Mouse (Mus musculus) neural tube, embryonic 12.5 days (tissue): Measurements from ENCODE around the gene Gm26602. TPM values are rescaled to one million over a fixed set of nuclear protein-coding genes. Genes with fewer than 3 reads are reported as not detected.

Source experiments
- ATAC-seq: fragments of 200-750 bp; cut with Nextera tagmentation; 2 replicates; pipeline ENCODE4 v1.8.0; 2017; ENCODE audit warnings: low read depth, mild to moderate bottlenecking, moderate TSS enrichment, moderate library complexity; ENCODE audit not compliant: low FRiP score
- H3K27ac ChIP-seq: fragments of 300-500 bp; sonication (generic); 2 replicates; pipeline ENCODE4 v1.5.1; 2016
- H3K27me3 ChIP-seq: fragments of 300-500 bp; sonication (generic); replicated peaks from 2 replicates; pipeline ENCODE4 v1.6.1; 2016; ENCODE audit warnings: mild to moderate bottlenecking
- H3K36me3 ChIP-seq: fragments of 300-500 bp; sonication (generic); 2 replicates; pipeline ENCODE4 v1.6.1; 2016; ENCODE audit warnings: mild to moderate bottlenecking
- H3K4me1 ChIP-seq: fragments of 300-500 bp; sonication (generic); 2 replicates; pipeline ENCODE4 v1.6.1; 2016
- H3K4me2 ChIP-seq: fragments of 300-500 bp; sonication (generic); replicated peaks from 2 replicates; pipeline ENCODE4 v1.6.1; 2016; ENCODE audit warnings: mild to moderate bottlenecking
- H3K4me3 ChIP-seq: fragments of 300-500 bp; sonication (generic); 2 replicates; pipeline ENCODE4 v1.5.1; 2016
- H3K9ac ChIP-seq: fragments of 300-500 bp; sonication (generic); 2 replicates; pipeline ENCODE4 v1.6.1; 2016; ENCODE audit warnings: mild to moderate bottlenecking
- H3K9me3 ChIP-seq: fragments of 300-500 bp; sonication (generic); 2 replicates; pipeline ENCODE4 v1.6.1; 2016; ENCODE audit warnings: mild to moderate bottlenecking
- WGBS: fragments of 180-500 bp; shearing (Covaris S2); methylation state at CpG from one replicate; pipeline ENCODE4 v1.1.7; 2016; 5-methylcytosine and 5-hydroxymethylcytosine counted together
- polyA plus RNA-seq: library from polyadenylated mRNA; unstranded; fragments of >200 nt; fragmentation: Nextera tagmentation; extraction: Ambion mirVana; gene quantifications from 2 replicates; pipeline ENCODE4 v1.2.1, GENCODE M21; 2016

Gene Gm26602
- polyA plus RNA-seq, 1 experiment from 2014 or later: 28.4 TPM

DNA sequence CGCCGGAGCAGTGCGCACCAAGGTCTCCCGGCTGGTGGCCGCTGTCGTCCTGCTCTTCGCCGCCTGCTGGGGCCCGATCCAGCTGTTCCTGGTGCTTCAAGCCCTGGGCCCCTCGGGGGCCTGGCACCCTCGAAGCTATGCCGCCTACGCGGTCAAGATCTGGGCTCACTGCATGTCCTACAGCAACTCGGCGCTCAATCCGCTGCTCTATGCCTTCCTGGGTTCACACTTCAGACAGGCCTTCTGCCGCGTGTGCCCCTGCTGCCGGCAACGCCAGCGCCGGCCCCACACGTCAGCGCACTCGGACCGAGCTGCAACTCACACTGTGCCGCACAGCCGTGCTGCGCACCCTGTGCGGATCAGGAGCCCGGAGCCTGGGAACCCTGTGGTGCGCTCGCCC lies 10.9 kb downstream of the Gm26602 start:
- H3K4me3 ChIP-seq: peak overlapping the region; percentile 22
- peak overlapping the region; percentile 35; the same call in 1 of the 2 replicates for H3K9ac ChIP-seq
- H3K27me3 ChIP-seq: peaks cover 64% of the 10 kb centered on the region
- peaks cover 3% of the 10 kb centered on the region; the same call in 1 of the 2 replicates for H3K9me3 ChIP-seq
- H3K4me2 ChIP-seq: peak overlapping the region; percentile 48
- H3K27ac ChIP-seq: no peak overlapping the region
- no peak for ATAC-seq
- peaks cover 45% of the 10 kb centered on the region for H3K4me1 ChIP-seq
- under 1% methylated on average over 34 of the region's 34 CpGs for WGBS
- H3K36me3 ChIP-seq: no peaks in the 10 kb centered on the region

- no peaks in the 10 kb centered on the region for H3K36me3 ChIP-seq
- H3K4me3 ChIP-seq: no peak overlapping the region; the same call in 1 of the 2 replicates
- whole genome bisulfite sequencing: 10% methylated on average over 29 of the region's 29 CpGs
- H3K27me3 ChIP-seq: peaks cover 35% of the 10 kb centered on the region
- peak overlapping the region; percentile 93 for H3K4me2 ChIP-seq
- H3K4me1 ChIP-seq: peaks cover 43% of the 10 kb centered on the region
- no peak overlapping the region for H3K27ac ChIP-seq
- no peak for ATAC-seq
- H3K9ac ChIP-seq: no peak overlapping the region
- no peaks in the 10 kb centered on the region for H3K9me3 ChIP-seq
These were observed 14.5 kb downstream of the Gm26602 start for GRCm38 (mm10) chr10:79924998-79925784.

DNA sequence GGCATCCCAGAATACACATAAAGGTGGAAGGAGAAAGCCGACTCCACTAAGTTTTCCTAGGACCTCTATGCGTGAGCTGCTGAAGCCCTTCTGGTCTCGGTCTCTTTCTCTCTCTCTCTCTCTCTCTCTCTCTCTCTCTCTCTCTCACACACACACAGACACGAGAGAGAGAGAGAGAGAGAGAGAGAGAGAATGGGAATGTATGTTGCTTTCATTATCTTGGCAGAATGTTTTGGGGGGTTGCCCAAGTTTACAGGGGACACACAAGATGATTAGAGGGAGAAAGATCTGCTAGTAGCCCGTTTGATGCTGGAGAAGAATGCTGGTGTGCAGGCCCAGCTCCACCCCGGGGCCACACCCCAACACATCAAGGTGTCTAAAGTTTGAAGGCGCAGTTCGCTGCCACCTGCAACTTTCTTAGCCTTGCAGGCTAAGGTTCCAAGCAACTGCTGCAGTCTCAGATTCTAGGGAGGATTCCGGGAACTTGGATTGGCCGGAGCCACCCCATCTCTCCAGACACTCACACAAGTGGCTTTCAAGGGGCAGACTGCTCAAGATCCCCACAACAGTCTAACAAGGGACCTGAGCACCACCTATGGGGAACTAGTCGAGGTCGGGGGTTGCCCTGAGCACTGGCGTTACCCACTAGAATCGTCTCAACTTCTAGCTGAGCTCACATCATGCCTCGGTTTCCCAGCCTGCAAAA lies 15.3 kb downstream of the Gm26602 start:
- Histone ChIP-seq H3K9ac (peak overlapping the region; percentile 94; the same call in 1 of the 2 replicates), H3K9me3 (no peaks in the 10 kb centered on the region), H3K36me3 (peaks cover 5% of the 10 kb centered on the region; the same call in 1 of the 2 replicates), H3K4me3 (peak overlapping the region; percentile 97), H3K4me1 (peaks cover 45% of the 10 kb centered on the region), H3K27me3 (peaks cover 27% of the 10 kb centered on the region), H3K4me2 (peak overlapping the region; percentile 93), H3K27ac (no peak overlapping the region)
- WGBS: 12% methylated on average over 14 of the region's 15 CpGs
- no peak for ATAC-seq

- Histone ChIP-seq H3K27me3 (peaks cover 20% of the 10 kb centered on the region), H3K4me2 (peak within 1 kb of the TSS; percentile 93), H3K4me1 (peaks cover 39% of the 10 kb centered on the region), H3K9ac (peak within 1 kb of the TSS; percentile 94), H3K4me3 (peak within 1 kb of the TSS; percentile 97), H3K36me3 (peaks cover 13% of the 10 kb centered on the region), H3K9me3 (no peaks in the 10 kb centered on the region), H3K27ac (peak within 1 kb of the TSS; percentile 85)
- ATAC-seq: peak; percentile 73
- WGBS: under 1% methylated on average over 63 of the region's 63 CpGs
These were observed 16.1 kb downstream of the Gm26602 start, which contains the start of gene Arid3a for GRCm38 (mm10) chr10:79926491-79927323. Gene Arid3a (plus strand): TSS chr10:79927043.

DNA sequence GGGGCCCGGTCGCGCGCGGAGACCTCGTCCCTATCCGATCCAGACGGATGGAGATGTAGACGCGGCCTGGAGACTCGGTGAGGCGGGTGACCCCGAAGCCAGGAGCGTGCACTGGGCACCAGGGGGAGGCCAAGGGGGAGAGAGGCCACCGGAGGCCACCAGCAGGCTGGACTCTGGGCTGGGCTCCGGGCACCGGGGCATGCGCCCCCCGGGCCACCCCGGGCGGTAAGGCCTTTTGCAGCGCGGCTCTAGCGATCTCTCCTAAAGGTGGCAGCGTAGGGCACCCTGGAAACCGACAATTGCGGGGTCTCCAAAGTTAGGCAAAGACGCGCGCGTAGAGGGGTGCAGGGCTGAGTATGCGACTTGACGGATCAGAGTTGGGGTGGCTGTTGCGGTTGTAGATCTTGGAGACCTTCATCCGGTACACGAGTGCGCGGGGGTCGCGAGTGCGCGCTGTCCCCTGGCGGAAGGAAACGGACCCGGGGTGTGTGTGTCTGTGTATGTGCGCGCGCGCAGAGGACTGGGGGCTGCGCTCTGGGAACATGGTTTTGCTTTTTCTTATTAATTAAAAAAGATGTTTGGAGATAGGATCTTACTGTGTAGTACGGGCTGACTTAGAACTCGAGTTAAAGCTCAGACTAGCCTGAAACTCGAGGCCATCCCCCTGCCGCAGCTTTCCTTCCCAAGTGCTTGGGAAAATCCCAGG lies 16.8 kb downstream of the Gm26602 start:
- under 1% methylated on average over 54 of the region's 54 CpGs for WGBS
- Histone ChIP-seq H3K27ac (peak overlapping the region; percentile 85), H3K9me3 (no peaks in the 10 kb centered on the region), H3K36me3 (peaks cover 19% of the 10 kb centered on the region), H3K4me1 (peaks cover 44% of the 10 kb centered on the region), H3K9ac (peak overlapping the region; percentile 94), H3K4me2 (peak overlapping the region; percentile 93), H3K4me3 (peak overlapping the region; percentile 97), H3K27me3 (peaks cover 12% of the 10 kb centered on the region)
- ATAC-seq: peak; percentile 55

DNA sequence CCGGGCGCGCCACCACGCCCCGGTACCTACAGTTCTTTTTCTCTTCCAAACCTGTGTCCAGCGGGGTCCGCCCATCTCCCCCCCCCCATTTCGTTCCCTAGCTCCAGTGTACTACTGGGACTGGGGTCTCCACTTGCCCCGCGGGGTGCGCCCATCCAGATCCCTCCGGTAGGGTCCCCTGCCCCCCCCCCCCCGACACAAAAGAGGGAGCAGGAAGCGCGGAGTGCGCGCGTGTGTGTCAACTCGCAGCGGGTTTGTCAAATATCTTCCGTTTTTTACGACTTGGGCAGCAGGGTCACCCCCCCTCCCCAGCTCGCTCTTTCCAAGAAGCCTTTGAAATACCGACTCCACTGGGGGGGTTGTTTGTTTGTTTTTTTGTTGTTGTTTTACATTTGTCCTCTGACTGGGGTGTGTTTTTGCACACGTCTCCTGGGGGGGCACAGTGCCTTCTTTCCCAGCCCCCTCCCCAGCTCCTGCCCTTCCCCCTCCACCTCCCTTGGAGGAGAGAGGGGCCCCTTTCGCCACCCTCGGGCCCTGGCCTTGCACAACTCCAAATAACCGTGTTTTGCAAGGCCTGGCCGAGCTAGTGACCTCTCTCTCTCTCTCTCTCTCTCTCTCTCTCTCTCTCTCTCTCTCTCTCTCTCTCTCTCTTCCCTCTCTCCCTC lies 17.5 kb downstream of the Gm26602 start:
- H3K27me3 ChIP-seq: peaks cover 5% of the 10 kb centered on the region
- H3K4me2 ChIP-seq: peak overlapping the region; percentile 93
- H3K4me3 ChIP-seq: peak overlapping the region; percentile 97
- H3K36me3 ChIP-seq: peaks cover 26% of the 10 kb centered on the region
- no peak for ATAC-seq
- H3K4me1 ChIP-seq: peaks cover 51% of the 10 kb centered on the region
- WGBS: 1% methylated on average over 29 of the region's 29 CpGs
- H3K27ac ChIP-seq: peak overlapping the region; percentile 85
- H3K9ac ChIP-seq: peak overlapping the region; percentile 94
- H3K9me3 ChIP-seq: no peaks in the 10 kb centered on the region

GRCm38 (mm10) chr10:79928907-79929701 lies 18.4 kb downstream of the Gm26602 start:
- no peaks in the 10 kb centered on the region for H3K27me3 ChIP-seq
- ATAC-seq: no peak

GRCm38 (mm10) chr10:79929967-79930825 lies 19.5 kb downstream of the Gm26602 start:
- ATAC-seq: no peak
- WGBS: 83% methylated on average over 18 of the region's 18 CpGs
- no peak overlapping the region; the same call in 1 of the 2 replicates for H3K27ac ChIP-seq
- H3K4me3 ChIP-seq: peak overlapping the region; percentile 5; the same call in 1 of the 2 replicates
- H3K4me2 ChIP-seq: peak overlapping the region; percentile 93
- H3K36me3 ChIP-seq: peaks cover 35% of the 10 kb centered on the region
- H3K9me3 ChIP-seq: no peaks in the 10 kb centered on the region
- H3K27me3 ChIP-seq: no peaks in the 10 kb centered on the region
- H3K4me1 ChIP-seq: peaks cover 66% of the 10 kb centered on the region
- peak overlapping the region; percentile 35; the same call in 1 of the 2 replicates for H3K9ac ChIP-seq

More at GRCm38 (mm10) chr10:79928907-79929701, 18.4 kb downstream of the Gm26602 start:
- Histone ChIP-seq H3K9me3 (no peaks in the 10 kb centered on the region), H3K4me1 (peaks cover 61% of the 10 kb centered on the region), H3K4me3 (peak overlapping the region; percentile 97), H3K4me2 (peak overlapping the region; percentile 93), H3K36me3 (peaks cover 33% of the 10 kb centered on the region), H3K27ac (peak overlapping the region; percentile 42; the same call in 1 of the 2 replicates), H3K9ac (peak overlapping the region; percentile 94)
- 20% methylated on average over 9 of the region's 9 CpGs for WGBS

- Histone ChIP-seq H3K4me3 (peak overlapping the region; percentile 5; the same call in 1 of the 2 replicates), H3K27me3 (no peaks in the 10 kb centered on the region), H3K36me3 (peaks cover 39% of the 10 kb centered on the region), H3K9me3 (no peaks in the 10 kb centered on the region), H3K4me2 (peak overlapping the region; percentile 93), H3K27ac (no peak overlapping the region), H3K9ac (peak overlapping the region; percentile 35; the same call in 1 of the 2 replicates), H3K4me1 (peaks cover 66% of the 10 kb centered on the region)
- ATAC-seq: no peak
- 77% methylated on average over 16 of the region's 16 CpGs for WGBS
These were observed 20.1 kb downstream of the Gm26602 start for GRCm38 (mm10) chr10:79930826-79931186.
